Mouse (Mus musculus) embryonic facial prominence, embryonic 11.5 days (tissue): Measurements from ENCODE around the gene Olfr292. TPM values are rescaled to one million over a fixed set of nuclear protein-coding genes. Genes with fewer than 3 reads are reported as not detected.

ENCODE experiments used
- ATAC-seq: fragments of 200-750 bp; cut with Nextera tagmentation; replicated peaks from 2 replicates; pipeline ENCODE4 v1.8.0; 2017; ENCODE audit warnings: low read depth; ENCODE audit not compliant: insufficient number of reproducible peaks, low FRiP score, low TSS enrichment
- DNase-seq: peaks from one replicate; pipeline ENCODE4 v3.0.0-alpha.2; 2015; ENCODE audit warnings: low spot score
- H3K27ac ChIP-seq: fragments of 300-500 bp; sonication (generic); replicated peaks from 2 replicates; pipeline ENCODE4 v1.5.1; 2014; ENCODE audit warnings: mild to moderate bottlenecking, low read depth, low read length, control low read depth
- H3K27me3 ChIP-seq: fragments of 300-500 bp; sonication (generic); 2 replicates; pipeline ENCODE4 v1.6.1; 2014; ENCODE audit warnings: mild to moderate bottlenecking, low read length, moderate library complexity, mixed read lengths; ENCODE audit not compliant: control insufficient read depth, insufficient read depth
- H3K36me3 ChIP-seq: fragments of 300-500 bp; sonication (generic); replicated peaks from 2 replicates; pipeline ENCODE4 v1.6.1; 2014; ENCODE audit warnings: low read depth, mild to moderate bottlenecking, low read length, moderate library complexity, mixed read lengths; ENCODE audit not compliant: control insufficient read depth, insufficient read depth
- H3K4me1 ChIP-seq: fragments of 300-500 bp; sonication (generic); 2 replicates; pipeline ENCODE4 v1.6.1; 2014; ENCODE audit warnings: low read length, mixed read lengths; ENCODE audit not compliant: control insufficient read depth, insufficient read depth
- H3K4me2 ChIP-seq: fragments of 300-500 bp; sonication (generic); 2 replicates; pipeline ENCODE4 v1.6.1; 2014; ENCODE audit warnings: low read depth, mild to moderate bottlenecking, control low read depth, low read length, moderate library complexity
- H3K4me3 ChIP-seq: fragments of 300-500 bp; sonication (generic); 2 replicates; pipeline ENCODE4 v1.5.1; 2014; ENCODE audit warnings: low read depth, low read length, control low read depth
- H3K9ac ChIP-seq: fragments of 300-500 bp; sonication (generic); replicated peaks from 2 replicates; pipeline ENCODE4 v1.6.1; 2014; ENCODE audit warnings: mild to moderate bottlenecking, control low read depth, low read length
- H3K9me3 ChIP-seq: fragments of 300-500 bp; sonication (generic); replicated peaks from 2 replicates; pipeline ENCODE4 v1.6.1; 2016; ENCODE audit warnings: mild to moderate bottlenecking, low read length, inconsistent platforms, mixed read lengths; ENCODE audit not compliant: control insufficient read depth
- WGBS: fragments of 180-500 bp; shearing (Covaris S2); extraction: QIAGEN DNeasy Blood & Tissue Kit; methylation state at CpG from one replicate; pipeline ENCODE4 v1.1.7; 2014; 5-methylcytosine and 5-hydroxymethylcytosine counted together
- polyA plus RNA-seq: library from polyadenylated mRNA; unstranded; fragments of >200 nt; fragmentation: Nextera tagmentation; extraction: Ambion mirVana; gene quantifications from 2 replicates; pipeline ENCODE4 v1.2.1, GENCODE M21; 2014

Olfr292 gene
- not detected in 2 replicates for polyA plus RNA-seq

- Histone ChIP-seq H3K9me3 (no peaks in the 10 kb centered on the region), H3K4me1 (no peaks in the 10 kb centered on the region), H3K4me3 (no peak within 1 kb of the TSS), H3K9ac (no peak within 1 kb of the TSS), H3K36me3 (no peaks in the 10 kb centered on the region), H3K27me3 (no peaks in the 10 kb centered on the region), H3K27ac (no peak within 1 kb of the TSS), H3K4me2 (no peak within 1 kb of the TSS)
- ATAC-seq (no peak), DNase-seq (no peak)
Observed at GRCm38 (mm10) chr7:86688030-86688429, at the start of gene Olfr292. TSS of gene Olfr292 (plus strand) at chr7:86688330.

- H3K4me3 ChIP-seq, result no peak within 1 kb of the TSS
- DNase-seq, result no peak
- no peaks in the 10 kb centered on the region for H3K27me3 ChIP-seq
- no peak within 1 kb of the TSS for H3K9ac ChIP-seq
- H3K4me2 ChIP-seq, result no peak within 1 kb of the TSS
- H3K9me3 ChIP-seq, result no peaks in the 10 kb centered on the region
- ATAC-seq, result no peak
- no peak within 1 kb of the TSS for H3K27ac ChIP-seq
- no peaks in the 10 kb centered on the region for H3K4me1 ChIP-seq
- WGBS, result 91% methylated on average over 4 of the region's 4 CpGs
- no peaks in the 10 kb centered on the region for H3K36me3 ChIP-seq
Observed at GRCm38 (mm10) chr7:86648761-86649160, 39.4 kb upstream of the Olfr292 start, which contains the start of gene Olfr293. TSS of gene Olfr293 (plus strand) at chr7:86649061.

GRCm38 (mm10) chr7:86725013-86725412, 36.9 kb downstream of the Olfr292 start:
- Histone ChIP-seq H3K4me1 (no peaks in the 10 kb centered on the region), H3K9me3 (no peaks in the 10 kb centered on the region), H3K4me3 (no peak overlapping the region), H3K36me3 (no peaks in the 10 kb centered on the region), H3K27ac (no peak overlapping the region), H3K4me2 (no peak overlapping the region), H3K27me3 (no peaks in the 10 kb centered on the region), H3K9ac (no peak overlapping the region)
- no peak for DNase-seq
- ATAC-seq, result no peak

Other genes with a start within 250 kb of the Olfr292 start
- gene Olfr299, start 228.4 kb upstream of the Olfr292 start, polyA plus RNA-seq, result not detected in 2 replicates
- gene Olfr298, start 195.8 kb upstream of the Olfr292 start, polyA plus RNA-seq, result not detected in 2 replicates
- not detected in 2 replicates for gene Olfr297, start 168.4 kb upstream of the Olfr292 start, polyA plus RNA-seq
- gene Olfr295, start 104.5 kb upstream of the Olfr292 start, polyA plus RNA-seq, result not detected in 2 replicates
- not detected in 2 replicates for gene Olfr294, start 71.7 kb upstream of the Olfr292 start, polyA plus RNA-seq
- gene Olfr293, start 39.3 kb upstream of the Olfr292 start, polyA plus RNA-seq, result not detected in 2 replicates
- gene Folh1, start 87.6 kb downstream of the Olfr292 start, polyA plus RNA-seq, result 0.24 and 0.63 TPM in 2 replicates
- gene Vmn2r77, start 106.7 kb downstream of the Olfr292 start, polyA plus RNA-seq, result not detected in 2 replicates
- gene Vmn2r78, start 226.8 kb downstream of the Olfr292 start, polyA plus RNA-seq, result not detected in 2 replicates